Mouse (Mus musculus): ENCODE results near the gene Rex2.
"Not testable (repeated sequence)": the region's sequence is repeated elsewhere in the genome, so short reads cannot be mapped to it uniquely, and the experiment has no call there.

Rex2 gene

GRCm38 (mm10) chr4:147021550-147021949, at the start of gene Rex2:
Gene Rex2 (plus strand): TSS chr4:147021850.
- not testable (repeated sequence) for DNase-seq (ENCODE audit: low read depth, low spot score)

- not testable (repeated sequence) for DNase-seq (ENCODE audit: low read depth, low spot score)
These were observed 45.1 kb upstream of the Rex2 start for GRCm38 (mm10) chr4:146976581-146976980.

GRCm38 (mm10) chr4:147018400-147018799, 3.2 kb upstream of the Rex2 start:
- DNase-seq (ENCODE audit: low read depth, low spot score), result not testable (repeated sequence)

GRCm38 (mm10) chr4:147026374-147026773, 4.7 kb downstream of the Rex2 start:
- not testable (repeated sequence) for DNase-seq (ENCODE audit: low read depth, low spot score)

GRCm38 (mm10) chr4:147031308-147032036, 9.8 kb downstream of the Rex2 start:
- not testable (repeated sequence) for DNase-seq (ENCODE audit: low read depth, low spot score)

- not testable (repeated sequence) for DNase-seq (ENCODE audit: low read depth, low spot score)
These were observed 42.1 kb downstream of the Rex2 start for GRCm38 (mm10) chr4:147063768-147064167.

GRCm38 (mm10) chr4:147065861-147066260, 44.2 kb downstream of the Rex2 start:
- DNase-seq (ENCODE audit: low read depth, low spot score), result not testable (repeated sequence)

GRCm38 (mm10) chr4:147066380-147066779, 44.7 kb downstream of the Rex2 start:
- not testable (repeated sequence) for DNase-seq (ENCODE audit: low read depth, low spot score)

- DNase-seq (ENCODE audit: low read depth, low spot score), result not testable (repeated sequence)
These were observed 74.0 kb downstream of the Rex2 start for GRCm38 (mm10) chr4:147095641-147096040.

GRCm38 (mm10) chr4:147101666-147102626, 80.3 kb downstream of the Rex2 start:
- DNase-seq (ENCODE audit: low read depth, low spot score), result not testable (repeated sequence)

- not testable (repeated sequence) for DNase-seq (ENCODE audit: low read depth, low spot score)
These were observed 82.2 kb downstream of the Rex2 start for GRCm38 (mm10) chr4:147103814-147104213.

Measured in skeletal muscle tissue, adult 2 months (tissue).